Mouse (Mus musculus) liver, postnatal 0 days (tissue): ENCODE data around the gene Tex10. TPM values are rescaled to one million over a fixed set of nuclear protein-coding genes. Genes with fewer than 3 reads are reported as not detected.

Experiments
- ATAC-seq: fragments of 200-750 bp; cut with Nextera tagmentation; 2 replicates; pipeline ENCODE4 v1.8.0; 2017; ENCODE audit warnings: mild to moderate bottlenecking, moderate library complexity
- DNase-seq: peaks from one replicate; pipeline ENCODE4 v3.0.0-alpha.2; 2016
- H3K27ac ChIP-seq: fragments of 300-500 bp; sonication (generic); 2 replicates; pipeline ENCODE4 v1.5.1; 2014; ENCODE audit warnings: antibody characterized with exemption, moderate library complexity, mild to moderate bottlenecking, low read depth
- H3K27me3 ChIP-seq: fragments of 300-500 bp; sonication (generic); 2 replicates; pipeline ENCODE4 v1.6.1; 2014; ENCODE audit warnings: low read length, control low read depth, mixed read lengths; ENCODE audit not compliant: insufficient read depth
- H3K36me3 ChIP-seq: fragments of 300-500 bp; sonication (generic); replicated peaks from 2 replicates; pipeline ENCODE4 v1.6.1; 2014; ENCODE audit warnings: mild to moderate bottlenecking, control low read depth, low read length, moderate library complexity, mixed read lengths; ENCODE audit not compliant: insufficient read depth
- H3K4me1 ChIP-seq: fragments of 300-500 bp; sonication (generic); 2 replicates; pipeline ENCODE4 v1.6.1; 2014; ENCODE audit warnings: antibody characterized with exemption, mild to moderate bottlenecking, control low read depth; ENCODE audit not compliant: insufficient read depth
- H3K4me2 ChIP-seq: fragments of 300-500 bp; sonication (generic); 2 replicates; pipeline ENCODE4 v1.6.1; 2014; ENCODE audit warnings: low read depth, mild to moderate bottlenecking, low read length, moderate library complexity, mixed read lengths
- H3K4me3 ChIP-seq: fragments of 300-500 bp; sonication (generic); 2 replicates; pipeline ENCODE4 v1.5.1; 2014; ENCODE audit warnings: low read depth, low read length
- H3K9ac ChIP-seq: fragments of 300-500 bp; sonication (generic); replicated peaks from 2 replicates; pipeline ENCODE4 v1.6.1; 2014; ENCODE audit warnings: mild to moderate bottlenecking, moderate library complexity
- H3K9me3 ChIP-seq: fragments of 300-500 bp; sonication (generic); 2 replicates; pipeline ENCODE4 v1.6.1; 2016; ENCODE audit warnings: mild to moderate bottlenecking, control low read depth, low read length, mixed read lengths
- CTCF ChIP-seq: sonication (generic); IDR thresholded peaks from 2 replicates; pipeline ENCODE4 v1.5.1; 2016; ENCODE audit warnings: antibody characterized with exemption, low read depth
- EP300 ChIP-seq: IDR thresholded peaks from 2 replicates; pipeline ENCODE4 v1.6.1; 2016; ENCODE audit warnings: antibody characterized with exemption, low read depth, mild to moderate bottlenecking
- WGBS: fragments of 180-500 bp; shearing (Covaris S2); extraction: QIAGEN DNeasy Blood & Tissue Kit; methylation state at CpG from one replicate; pipeline ENCODE4 v1.1.7; 2014; ENCODE audit not compliant: insufficient replicate concordance; 5-methylcytosine and 5-hydroxymethylcytosine counted together
- polyA plus RNA-seq: library from polyadenylated mRNA; unstranded; fragments of >200 nt; fragmentation: Nextera tagmentation; extraction: Ambion mirVana; gene quantifications from 2 replicates; pipeline ENCODE4 v1.2.1, GENCODE M21; 2015

Tex10 gene
- polyA plus RNA-seq, 1 experiment from 2014 or later = 11.0 TPM

- no peak overlapping the region for H3K27ac ChIP-seq
- TF ChIP-seq EP300 = no peak
- peak; percentile 74 for TF ChIP-seq CTCF
- WGBS = 7% methylated on average over 2 of the region's 2 CpGs
- H3K9ac ChIP-seq = no peak overlapping the region
- no peak overlapping the region for H3K4me2 ChIP-seq
- no peaks in the 10 kb centered on the region for H3K9me3 ChIP-seq
- ATAC-seq (no peak), DNase-seq (peak; percentile 70)
- no peaks in the 10 kb centered on the region for H3K27me3 ChIP-seq
- H3K4me3 ChIP-seq = no peak overlapping the region
- no peaks in the 10 kb centered on the region for H3K4me1 ChIP-seq
- H3K36me3 ChIP-seq = no peaks in the 10 kb centered on the region
Observed at GRCm38 (mm10) chr4:48380940-48381339, 92.3 kb downstream of the Tex10 start.

Other genes starting within 250 kb of the Tex10 start
- gene Erp44, start 193.9 kb downstream of the Tex10 start, polyA plus RNA-seq = 66.0 and 69.3 TPM in 2 replicates
- gene Invs, start 193.7 kb downstream of the Tex10 start, polyA plus RNA-seq = 1.2 and 1.3 TPM in 2 replicates
- 2.3 and 2.4 TPM in 2 replicates for gene Msantd3, start 66.5 kb upstream of the Tex10 start, polyA plus RNA-seq
- 0.36 TPM in 2 replicates for gene Tmeff1, start 111.7 kb upstream of the Tex10 start, polyA plus RNA-seq
- gene Cavin4, start 190.1 kb upstream of the Tex10 start, polyA plus RNA-seq = 0.05 and 0.73 TPM in 2 replicates